Mouse (Mus musculus): ENCODE measurements around the gene Zfp512b. TPM values are rescaled to one million over a fixed set of nuclear protein-coding genes. Genes with fewer than 3 reads are reported as not detected.

Gene Zfp512b
- total RNA-seq, 1 experiment from 2014 or later, result 26.4 TPM

GRCm38 (mm10) chr2:181576613-181577012, 16.0 kb downstream of the Zfp512b start:
- no peak for ATAC-seq (replicated peaks; ENCODE audit: low read depth, poor library complexity, severe bottlenecking)

GRCm38 (mm10) chr2:181574921-181575545, 17.6 kb downstream of the Zfp512b start:
- no peak for ATAC-seq (replicated peaks; ENCODE audit: low read depth, poor library complexity, severe bottlenecking)

- no peak for ATAC-seq (replicated peaks; ENCODE audit: low read depth, poor library complexity, severe bottlenecking)
Measured at GRCm38 (mm10) chr2:181573961-181574360, 18.6 kb downstream of the Zfp512b start.

GRCm38 (mm10) chr2:181572921-181573920, 19.4 kb downstream of the Zfp512b start:
- no peak for ATAC-seq (replicated peaks; ENCODE audit: low read depth, poor library complexity, severe bottlenecking)

GRCm38 (mm10) chr2:181571941-181572670, 20.5 kb downstream of the Zfp512b start:
- no peak for ATAC-seq (replicated peaks; ENCODE audit: low read depth, poor library complexity, severe bottlenecking)

- no peak for ATAC-seq (replicated peaks; ENCODE audit: low read depth, poor library complexity, severe bottlenecking)
Measured at GRCm38 (mm10) chr2:181570921-181571595, 21.5 kb downstream of the Zfp512b start.

- ATAC-seq (replicated peaks; ENCODE audit: low read depth, poor library complexity, severe bottlenecking), result no peak
Measured at GRCm38 (mm10) chr2:181570375-181570774, 22.2 kb downstream of the Zfp512b start.

GRCm38 (mm10) chr2:181569856-181570255, 22.7 kb downstream of the Zfp512b start:
- ATAC-seq (replicated peaks; ENCODE audit: low read depth, poor library complexity, severe bottlenecking), result no peak

GRCm38 (mm10) chr2:181568272-181569008, 24.2 kb downstream of the Zfp512b start:
- peak; percentile 91 for ATAC-seq (replicated peaks; ENCODE audit: low read depth, poor library complexity, severe bottlenecking)

GRCm38 (mm10) chr2:181567338-181567737, 25.3 kb downstream of the Zfp512b start:
- ATAC-seq (replicated peaks; ENCODE audit: low read depth, poor library complexity, severe bottlenecking), result no peak

- ATAC-seq (replicated peaks; ENCODE audit: low read depth, poor library complexity, severe bottlenecking), result no peak
Measured at GRCm38 (mm10) chr2:181553772-181554171, 38.8 kb downstream of the Zfp512b start.

GRCm38 (mm10) chr2:181550233-181550632, 42.4 kb downstream of the Zfp512b start:
- ATAC-seq (replicated peaks; ENCODE audit: low read depth, poor library complexity, severe bottlenecking), result no peak

GRCm38 (mm10) chr2:181548682-181549081, 43.9 kb downstream of the Zfp512b start:
- peak; percentile 1; the same call in 1 of the 2 replicates for ATAC-seq (replicated peaks; ENCODE audit: low read depth, poor library complexity, severe bottlenecking)

- peak; percentile 61 for ATAC-seq (replicated peaks; ENCODE audit: low read depth, poor library complexity, severe bottlenecking)
Measured at GRCm38 (mm10) chr2:181548227-181548626, 44.4 kb downstream of the Zfp512b start.

- peak; percentile 27; the same call in 1 of the 2 replicates for ATAC-seq (replicated peaks; ENCODE audit: low read depth, poor library complexity, severe bottlenecking)
Measured at GRCm38 (mm10) chr2:181546142-181546541, 46.5 kb downstream of the Zfp512b start.

GRCm38 (mm10) chr2:181541761-181542380, 50.7 kb downstream of the Zfp512b start:
- no peak for ATAC-seq (replicated peaks; ENCODE audit: low read depth, poor library complexity, severe bottlenecking)

GRCm38 (mm10) chr2:181537444-181538047, 55.1 kb downstream of the Zfp512b start:
- ATAC-seq (replicated peaks; ENCODE audit: low read depth, poor library complexity, severe bottlenecking), result peak; percentile 82

GRCm38 (mm10) chr2:181536410-181536809, 56.2 kb downstream of the Zfp512b start:
- ATAC-seq (replicated peaks; ENCODE audit: low read depth, poor library complexity, severe bottlenecking), result peak; percentile 67
